Mouse (Mus musculus) liver, embryonic 14.5 days (tissue): ENCODE results near the gene Acox1. TPM values are rescaled to one million over a fixed set of nuclear protein-coding genes. Genes with fewer than 3 reads are reported as not detected.

Source experiments
- ATAC-seq: fragments of 200-750 bp; cut with Nextera tagmentation; 2 replicates; pipeline ENCODE4 v1.8.0; 2017; ENCODE audit warnings: moderate number of reproducible peaks, mild to moderate bottlenecking, moderate library complexity; ENCODE audit not compliant: insufficient read depth
- DNase-seq, 3 experiments: peaks; one replicate each; pipeline ENCODE4 v3.0.0-alpha.2; 2012 to 2013; ENCODE audit warnings: low read depth in 3 of 3, low spot score in 3 of 3
- H3K27ac ChIP-seq: fragments of 300-500 bp; sonication (generic); 2 replicates; pipeline ENCODE4 v1.5.1; 2014; ENCODE audit warnings: moderate library complexity, mild to moderate bottlenecking, control low read depth, inconsistent platforms
- H3K27me3 ChIP-seq: fragments of 300-500 bp; sonication (generic); 2 replicates; pipeline ENCODE4 v1.6.1; 2014; ENCODE audit warnings: mild to moderate bottlenecking, low read length, moderate library complexity; ENCODE audit not compliant: control insufficient read depth, insufficient read depth
- H3K36me3 ChIP-seq: fragments of 300-500 bp; sonication (generic); replicated peaks from 2 replicates; pipeline ENCODE4 v1.6.1; 2014; ENCODE audit warnings: low read depth; ENCODE audit not compliant: control insufficient read depth, insufficient read depth
- H3K4me1 ChIP-seq, 2 experiments: fragments of 200-500 bp in 1 of 2; fragments of 300-500 bp in 1 of 2; sonication (generic) in 1 of 2; replicated peaks; 2 replicates each; pipeline ENCODE4 v1.6.1; 2012 to 2014; ENCODE audit warnings: antibody characterized with exemption in 1 of 2, inconsistent platforms in 1 of 2, low read length in 1 of 2; ENCODE audit not compliant: control insufficient read depth in 2 of 2, insufficient read depth in 2 of 2
- H3K4me2 ChIP-seq: fragments of 300-500 bp; sonication (generic); 2 replicates; pipeline ENCODE4 v1.6.1; 2014; ENCODE audit warnings: low read depth, mild to moderate bottlenecking, control low read depth, moderate library complexity
- H3K4me3 ChIP-seq, 2 experiments: fragments of 200-500 bp in 1 of 2; fragments of 300-500 bp in 1 of 2; sonication (generic) in 1 of 2; 2 replicates each; pipeline ENCODE4 v1.5.1; 2012 to 2014; ENCODE audit warnings: low read depth in 2 of 2, low read length in 2 of 2, mild to moderate bottlenecking in 2 of 2, control low read depth in 1 of 2, inconsistent platforms in 1 of 2, moderate library complexity in 1 of 2; ENCODE audit not compliant: insufficient read depth in 1 of 2
- H3K9ac ChIP-seq: fragments of 300-500 bp; sonication (generic); replicated peaks from 2 replicates; pipeline ENCODE4 v1.6.1; 2014; ENCODE audit warnings: mild to moderate bottlenecking, control low read depth, moderate library complexity
- H3K9me3 ChIP-seq: fragments of 300-500 bp; sonication (generic); 2 replicates; pipeline ENCODE4 v1.6.1; 2016; ENCODE audit warnings: low read length, mixed read lengths; ENCODE audit not compliant: control insufficient read depth
- CTCF ChIP-seq: IDR thresholded peaks from 2 replicates; pipeline ENCODE4 v1.5.1; 2016; ENCODE audit warnings: antibody characterized with exemption, low read depth, control low read depth
- EP300 ChIP-seq: IDR thresholded peaks from 2 replicates; pipeline ENCODE4 v1.6.1; 2016; ENCODE audit warnings: antibody characterized with exemption, low read depth
- WGBS: fragments of 180-500 bp; shearing (Covaris S2); extraction: QIAGEN DNeasy Blood & Tissue Kit; methylation state at CpG from one replicate; pipeline ENCODE4 v1.1.7; 2014; ENCODE audit not compliant: insufficient replicate concordance; 5-methylcytosine and 5-hydroxymethylcytosine counted together
- polyA plus RNA-seq, 2 experiments: library from polyadenylated mRNA; depleted of rRNA in 1 of 2; stranded (reverse) in 1 of 2; unstranded in 1 of 2; fragments of >200 nt; fragmentation: Nextera tagmentation in 1 of 2; extraction: Ambion mirVana in 1 of 2; gene quantifications; 2 replicates each; pipeline versions ENCODE4 v1.2.1 to v1.2.3; 2012 to 2014

Gene Acox1
- polyA plus RNA-seq, 2 experiments: 14.8 to 16.6 TPM

GRCm38 (mm10) chr11:116148761-116149221, 50.1 kb downstream of the Acox1 start:
- WGBS: 74% methylated on average over 20 of the region's 20 CpGs
- no peak overlapping the region for H3K27ac ChIP-seq
- DNase-seq (no peak), ATAC-seq (no peak)
- H3K36me3 ChIP-seq: peaks cover 6% of the 10 kb centered on the region
- no peak overlapping the region for H3K4me2 ChIP-seq
- no peaks in the 10 kb centered on the region for H3K9me3 ChIP-seq
- TF ChIP-seq CTCF (no peak), EP300 (no peak)
- no peaks in the 10 kb centered on the region for H3K27me3 ChIP-seq
- H3K4me1 ChIP-seq: peaks cover 19 to 23% of the 10 kb centered on the region in 2 experiments
- no peak overlapping the region for H3K4me3 ChIP-seq
- H3K9ac ChIP-seq: no peak overlapping the region

- H3K36me3 ChIP-seq: peaks cover 6% of the 10 kb centered on the region
- no peak overlapping the region for H3K4me2 ChIP-seq
- no peak for TF ChIP-seq CTCF
- TF ChIP-seq EP300: no peak
- no peak overlapping the region for H3K27ac ChIP-seq
- 83% methylated on average over 25 of the region's 25 CpGs for WGBS
- H3K4me1 ChIP-seq: peaks cover 35 to 38% of the 10 kb centered on the region in 2 experiments
- no peak overlapping the region for H3K9ac ChIP-seq
- no peaks in the 10 kb centered on the region for H3K27me3 ChIP-seq
- no peaks in the 10 kb centered on the region for H3K9me3 ChIP-seq
- no peak for ATAC-seq
- H3K4me3 ChIP-seq: no peak overlapping the region
- DNase-seq: no peak
Observed at GRCm38 (mm10) chr11:116146294-116146985, 52.4 kb downstream of the Acox1 start.

GRCm38 (mm10) chr11:116145481-116146293, 53.2 kb downstream of the Acox1 start:
- H3K4me1 ChIP-seq: peaks cover 27 to 31% of the 10 kb centered on the region in 2 experiments
- WGBS: 82% methylated on average over 18 of the region's 18 CpGs
- ATAC-seq (no peak), DNase-seq (no peak)
- no peak overlapping the region for H3K9ac ChIP-seq
- no peaks in the 10 kb centered on the region for H3K27me3 ChIP-seq
- no peak overlapping the region for H3K4me3 ChIP-seq
- TF ChIP-seq CTCF: no peak
- TF ChIP-seq EP300: no peak
- H3K9me3 ChIP-seq: no peaks in the 10 kb centered on the region
- H3K4me2 ChIP-seq: no peak overlapping the region
- peaks cover 6% of the 10 kb centered on the region for H3K36me3 ChIP-seq
- H3K27ac ChIP-seq: no peak overlapping the region

DNA sequence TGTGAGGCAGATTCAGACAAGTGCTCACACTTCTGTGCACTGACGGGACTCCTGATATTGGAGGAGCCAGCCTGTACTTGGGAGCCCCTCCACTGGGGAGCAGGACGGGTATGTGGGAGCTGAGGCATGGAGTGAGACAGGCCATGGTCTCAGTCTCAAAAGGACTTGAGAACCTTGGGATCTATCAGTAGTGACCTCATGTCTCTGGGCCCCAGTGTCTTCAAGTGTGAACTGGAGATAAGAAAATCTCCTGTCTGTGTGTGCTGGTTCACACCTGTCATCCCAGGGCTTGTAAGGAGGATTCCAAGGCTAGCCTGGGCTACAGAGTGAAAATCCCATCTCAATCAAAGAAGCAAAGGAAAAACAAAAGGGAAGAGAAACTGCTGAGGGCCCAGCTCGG, 55.4 kb downstream of the Acox1 start:
- peak overlapping the region; percentile 36 for H3K4me2 ChIP-seq
- peak overlapping the region; percentile 5 for H3K27ac ChIP-seq
- H3K9ac ChIP-seq: peak overlapping the region; percentile 0; the same call in 1 of the 2 replicates
- H3K4me3 ChIP-seq: no peak overlapping the region
- H3K4me1 ChIP-seq: peaks cover 28 to 31% of the 10 kb centered on the region in 2 experiments
- H3K36me3 ChIP-seq: no peaks in the 10 kb centered on the region
- H3K9me3 ChIP-seq: no peaks in the 10 kb centered on the region
- ATAC-seq: peak; percentile 10; the same call in 1 of the 2 replicates
- peak in 1 of 3 experiments; percentile 57 for DNase-seq
- WGBS: 64% methylated on average over 3 of the region's 3 CpGs
- TF ChIP-seq EP300: peak; percentile 73
- no peak for TF ChIP-seq CTCF
- no peaks in the 10 kb centered on the region for H3K27me3 ChIP-seq
